Mouse (Mus musculus) kidney, postnatal 0 days (tissue): ENCODE measurements around the gene Stum. TPM values are rescaled to one million over a fixed set of nuclear protein-coding genes. Genes with fewer than 3 reads are reported as not detected.
A peak's percentile ranks its signal among the peaks of the same experiment; 100 is the strongest.

ENCODE experiments used
- ATAC-seq: fragments of 200-750 bp; cut with Nextera tagmentation; replicated peaks from 2 replicates; pipeline ENCODE4 v1.8.0; 2017; ENCODE audit warnings: low read depth, moderate number of reproducible peaks, moderate TSS enrichment, moderate library complexity; ENCODE audit not compliant: low FRiP score
- DNase-seq: peaks from one replicate; pipeline ENCODE4 v3.0.0-alpha.2; 2016; ENCODE audit warnings: low spot score
- H3K27ac ChIP-seq: fragments of 300-500 bp; sonication (generic); 2 replicates; pipeline ENCODE4 v1.5.1; 2014; ENCODE audit warnings: mild to moderate bottlenecking
- H3K27me3 ChIP-seq: fragments of 300-500 bp; sonication (generic); 2 replicates; pipeline ENCODE4 v1.6.1; 2014; ENCODE audit warnings: low read length, mixed read lengths; ENCODE audit not compliant: insufficient read depth
- H3K36me3 ChIP-seq: fragments of 300-500 bp; sonication (generic); 2 replicates; pipeline ENCODE4 v1.6.1; 2014; ENCODE audit warnings: low read length, mixed read lengths; ENCODE audit not compliant: insufficient read depth
- H3K4me1 ChIP-seq: fragments of 300-500 bp; sonication (generic); replicated peaks from 2 replicates; pipeline ENCODE4 v1.6.1; 2014; ENCODE audit warnings: antibody characterized with exemption, low read length, mixed read lengths; ENCODE audit not compliant: insufficient read depth
- H3K4me2 ChIP-seq: fragments of 300-500 bp; sonication (generic); 2 replicates; pipeline ENCODE4 v1.6.1; 2014; ENCODE audit warnings: mild to moderate bottlenecking, low read length, moderate library complexity, mixed read lengths
- H3K4me3 ChIP-seq: fragments of 300-500 bp; sonication (generic); replicated peaks from 2 replicates; pipeline ENCODE4 v1.5.1; 2014; ENCODE audit warnings: low read depth, low read length
- H3K9ac ChIP-seq: fragments of 300-500 bp; sonication (generic); 2 replicates; pipeline ENCODE4 v1.6.1; 2014; ENCODE audit warnings: low read depth, low read length
- H3K9me3 ChIP-seq: fragments of 300-500 bp; sonication (generic); replicated peaks from 2 replicates; pipeline ENCODE4 v1.6.1; 2016; ENCODE audit warnings: low read length, inconsistent platforms, mixed read lengths
- CTCF ChIP-seq: IDR thresholded peaks from 2 replicates; pipeline ENCODE4 v1.5.1; 2016; ENCODE audit warnings: antibody characterized with exemption, low read depth, mild to moderate bottlenecking, moderate library complexity
- WGBS: fragments of 180-500 bp; shearing (Covaris S2); extraction: QIAGEN DNeasy Blood & Tissue Kit; methylation state at CpG from one replicate; pipeline ENCODE4 v1.1.7; 2014; 5-methylcytosine and 5-hydroxymethylcytosine counted together
- polyA plus RNA-seq: library from polyadenylated mRNA; unstranded; fragments of >200 nt; fragmentation: Nextera tagmentation; extraction: Ambion mirVana; gene quantifications from 2 replicates; pipeline ENCODE4 v1.2.1, GENCODE M21; 2015

Stum gene
- polyA plus RNA-seq, 1 experiment from 2014 or later = 1.0 TPM

- no peak overlapping the region for H3K4me3 ChIP-seq
- no peaks in the 10 kb centered on the region for H3K27me3 ChIP-seq
- peaks cover 33% of the 10 kb centered on the region for H3K36me3 ChIP-seq
- H3K4me2 ChIP-seq = no peak overlapping the region
- no peak overlapping the region for H3K9ac ChIP-seq
- H3K27ac ChIP-seq = no peak overlapping the region
- DNase-seq = no peak
- 47% methylated on average over 4 of the region's 4 CpGs for WGBS
- H3K4me1 ChIP-seq = 0 out of 2 replicates have a peak, but pooled peaks cover 3% of the 10 kb centered on the region
- TF ChIP-seq CTCF = no peak
- ATAC-seq = no peak
- H3K9me3 ChIP-seq = no peaks in the 10 kb centered on the region
These were observed 68.2 kb downstream of the Stum start for GRCm38 (mm10) chr1:180415064-180415463.

DNA sequence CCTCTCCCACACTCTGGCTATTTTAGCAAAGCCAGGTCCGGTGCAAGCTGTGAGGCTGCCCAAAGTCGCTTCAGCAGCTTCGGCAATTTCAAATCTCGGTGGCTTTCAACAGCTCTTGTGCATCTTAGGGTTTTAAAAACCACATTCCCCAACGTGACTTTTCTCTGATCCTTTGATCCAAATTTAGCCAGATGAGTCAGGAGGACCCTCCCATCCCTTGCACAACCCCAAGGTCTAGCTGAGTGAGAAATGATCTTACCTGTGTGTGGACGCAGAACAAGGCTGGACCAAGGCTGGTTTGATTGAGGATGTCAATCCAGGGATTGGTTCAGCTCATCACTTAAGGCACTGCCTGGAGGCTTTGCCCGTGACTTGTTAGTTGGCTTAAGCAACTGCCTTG, 73.0 kb downstream of the Stum start:
- Histone ChIP-seq H3K9ac (no peak overlapping the region), H3K4me2 (no peak overlapping the region), H3K27ac (no peak overlapping the region), H3K4me1 (peaks cover 26% of the 10 kb centered on the region), H3K9me3 (no peaks in the 10 kb centered on the region), H3K36me3 (0 out of 2 replicates have a peak, but pooled peaks cover 6% of the 10 kb centered on the region), H3K27me3 (no peaks in the 10 kb centered on the region), H3K4me3 (no peak overlapping the region)
- 60% methylated on average over 7 of the region's 7 CpGs for WGBS
- no peak for TF ChIP-seq CTCF
- no peak for DNase-seq
- ATAC-seq = no peak

DNA sequence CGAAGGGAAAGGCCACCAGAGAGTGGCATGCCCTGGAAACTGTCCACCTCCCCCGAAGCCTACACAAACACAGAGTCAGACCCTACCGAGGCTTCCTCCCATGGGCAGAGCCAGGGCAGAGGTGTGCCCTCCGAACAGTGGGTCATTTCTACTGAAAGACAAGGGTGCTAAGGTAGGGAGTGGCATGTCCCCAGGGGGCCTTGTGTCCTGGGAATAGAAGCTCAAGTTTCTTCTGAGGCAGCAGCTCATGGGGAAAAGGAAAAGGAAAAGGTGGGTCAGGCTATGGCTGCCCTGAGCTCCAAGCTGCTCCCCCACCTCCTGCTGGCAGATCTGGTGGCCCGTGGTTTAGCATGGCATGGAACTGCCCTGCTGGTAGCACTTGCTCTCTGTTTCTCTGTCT, 73.5 kb downstream of the Stum start:
- H3K27me3 ChIP-seq = no peaks in the 10 kb centered on the region
- TF ChIP-seq CTCF = no peak; the same call in 1 of the 2 replicates
- H3K27ac ChIP-seq = no peak overlapping the region
- peaks cover 27% of the 10 kb centered on the region for H3K4me1 ChIP-seq
- no peak overlapping the region for H3K9ac ChIP-seq
- no peak for DNase-seq
- WGBS = 42% methylated on average over 5 of the region's 5 CpGs
- H3K9me3 ChIP-seq = no peaks in the 10 kb centered on the region
- H3K4me3 ChIP-seq = no peak overlapping the region
- H3K4me2 ChIP-seq = no peak overlapping the region
- ATAC-seq = no peak
- 0 out of 2 replicates have a peak, but pooled peaks cover 3% of the 10 kb centered on the region for H3K36me3 ChIP-seq

- Histone ChIP-seq H3K27ac (no peak overlapping the region), H3K27me3 (no peaks in the 10 kb centered on the region), H3K4me1 (peaks cover 31% of the 10 kb centered on the region), H3K9me3 (no peaks in the 10 kb centered on the region), H3K4me3 (no peak overlapping the region), H3K36me3 (0 out of 2 replicates have a peak, but pooled peaks cover under 1% of the 10 kb centered on the region), H3K9ac (no peak overlapping the region), H3K4me2 (no peak overlapping the region)
- ATAC-seq (no peak), DNase-seq (no peak)
- no peak for TF ChIP-seq CTCF
- 19% methylated on average over 9 of the region's 9 CpGs for WGBS
These were observed 74.5 kb downstream of the Stum start for GRCm38 (mm10) chr1:180408832-180409231.

- Histone ChIP-seq H3K4me1 (peaks cover 35% of the 10 kb centered on the region), H3K27me3 (no peaks in the 10 kb centered on the region), H3K9ac (no peak overlapping the region), H3K27ac (peak overlapping the region; percentile 28; the same call in 1 of the 2 replicates), H3K36me3 (no peaks in the 10 kb centered on the region), H3K4me3 (no peak overlapping the region), H3K9me3 (no peaks in the 10 kb centered on the region), H3K4me2 (no peak overlapping the region)
- no peak for ATAC-seq
- 43% methylated on average over 18 of the region's 18 CpGs for WGBS
- no peak for DNase-seq
- TF ChIP-seq CTCF = no peak
These were observed 75.3 kb downstream of the Stum start for GRCm38 (mm10) chr1:180407727-180408719.

DNA sequence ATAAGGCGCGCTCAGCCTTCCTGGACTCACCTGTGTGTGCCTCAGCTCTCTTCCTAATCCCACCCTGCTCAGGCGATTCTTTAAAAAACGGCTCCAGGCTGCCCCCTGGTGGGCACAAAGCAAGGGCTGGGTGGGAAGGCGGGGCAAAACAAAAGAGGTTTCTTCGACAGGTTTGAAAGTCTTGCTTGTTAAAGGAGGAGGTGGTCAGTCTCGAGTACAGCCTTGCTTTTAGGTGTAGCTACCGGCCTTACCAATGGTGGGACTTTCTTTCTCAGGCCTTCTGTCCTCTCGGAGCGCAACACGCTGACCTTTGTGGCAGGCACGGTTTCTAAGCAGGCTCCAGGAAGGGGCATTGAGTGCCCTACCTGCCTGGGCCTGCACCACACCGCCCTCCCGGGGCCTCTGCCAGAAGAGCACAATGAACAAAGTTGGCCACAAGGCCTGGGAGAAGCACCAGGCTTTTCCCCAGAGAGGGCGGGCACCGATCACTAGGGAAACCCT, 76.1 kb downstream of the Stum start:
- 12% methylated on average over 16 of the region's 16 CpGs for WGBS
- no peaks in the 10 kb centered on the region for H3K9me3 ChIP-seq
- DNase-seq (peak; percentile 82), ATAC-seq (peak; percentile 63; the same call in 1 of the 2 replicates)
- H3K9ac ChIP-seq = no peak overlapping the region
- no peaks in the 10 kb centered on the region for H3K36me3 ChIP-seq
- H3K27ac ChIP-seq = peak overlapping the region; percentile 32; the same call in 1 of the 2 replicates
- no peaks in the 10 kb centered on the region for H3K27me3 ChIP-seq
- H3K4me2 ChIP-seq = peak overlapping the region; percentile 39
- TF ChIP-seq CTCF = peak; percentile 85
- H3K4me3 ChIP-seq = no peak overlapping the region
- peaks cover 38% of the 10 kb centered on the region for H3K4me1 ChIP-seq
